Mouse (Mus musculus): ENCODE measurements around the gene Serpinc1. TPM values are rescaled to one million over a fixed set of nuclear protein-coding genes. Genes with fewer than 3 reads are reported as not detected.

Serpinc1 gene
- polyA plus RNA-seq, 1 experiment, result 1.2 TPM

- 81% methylated on average over 15 of the region's 15 CpGs for WGBS
- H3K4me1 ChIP-seq (ENCODE audit: control insufficient read depth, insufficient read depth, insufficient read length), result no peaks in the 10 kb centered on the region
- H3K4me3 ChIP-seq (ENCODE audit: extremely low read depth, insufficient read depth, insufficient read length), result no peak overlapping the region
- no peaks in the 10 kb centered on the region for H3K36me3 ChIP-seq (ENCODE audit: control insufficient read depth, insufficient read depth, low read length)
- DNase-seq (ENCODE audit: low read depth in 1 of 2, low spot score in 2 of 2), result no peak
- H3K27me3 ChIP-seq (ENCODE audit: control insufficient read depth, insufficient read depth, low read length), result no peaks in the 10 kb centered on the region
- H3K27ac ChIP-seq (ENCODE audit: insufficient read depth, low read length), result no peak overlapping the region
- no peak for TF ChIP-seq CTCF (IDR thresholded peaks at IDR 0.05; ENCODE audit: extremely low read depth, insufficient read depth, insufficient read length, insufficient replicate concordance)
- TF ChIP-seq POLR2A (IDR thresholded peaks at IDR 0.05; ENCODE audit: low read depth, low read length), result no peak
These were observed 11.0 kb downstream of the Serpinc1 start for GRCm38 (mm10) chr1:160989395-160989794.

GRCm38 (mm10) chr1:160993851-160994250, 15.5 kb downstream of the Serpinc1 start:
- Histone ChIP-seq H3K4me1 (ENCODE audit: control insufficient read depth, insufficient read depth, insufficient read length) (no peaks in the 10 kb centered on the region), H3K36me3 (ENCODE audit: control insufficient read depth, insufficient read depth, low read length) (no peaks in the 10 kb centered on the region), H3K27ac (ENCODE audit: insufficient read depth, low read length) (no peak overlapping the region), H3K4me3 (ENCODE audit: extremely low read depth, insufficient read depth, insufficient read length) (no peak overlapping the region), H3K27me3 (ENCODE audit: control insufficient read depth, insufficient read depth, low read length) (no peaks in the 10 kb centered on the region)
- TF ChIP-seq CTCF (IDR thresholded peaks at IDR 0.05; ENCODE audit: extremely low read depth, insufficient read depth, insufficient read length, insufficient replicate concordance) (no peak), POLR2A (IDR thresholded peaks at IDR 0.05; ENCODE audit: low read depth, low read length) (no peak)
- 55% methylated on average over 6 of the region's 6 CpGs for WGBS
- DNase-seq (ENCODE audit: low read depth in 1 of 2, low spot score in 2 of 2), result no peak

- no peak for DNase-seq (ENCODE audit: low read depth in 1 of 2, low spot score in 2 of 2)
- Histone ChIP-seq H3K27ac (ENCODE audit: insufficient read depth, low read length) (no peak overlapping the region), H3K4me1 (ENCODE audit: control insufficient read depth, insufficient read depth, insufficient read length) (no peaks in the 10 kb centered on the region), H3K27me3 (ENCODE audit: control insufficient read depth, insufficient read depth, low read length) (no peaks in the 10 kb centered on the region), H3K36me3 (ENCODE audit: control insufficient read depth, insufficient read depth, low read length) (peaks cover 7% of the 10 kb centered on the region), H3K4me3 (ENCODE audit: extremely low read depth, insufficient read depth, insufficient read length) (no peak overlapping the region)
- WGBS, result 95% methylated on average over 4 of the region's 4 CpGs
- TF ChIP-seq POLR2A (IDR thresholded peaks at IDR 0.05; ENCODE audit: low read depth, low read length) (no peak), CTCF (IDR thresholded peaks at IDR 0.05; ENCODE audit: extremely low read depth, insufficient read depth, insufficient read length, insufficient replicate concordance) (no peak)
These were observed 26.6 kb downstream of the Serpinc1 start for GRCm38 (mm10) chr1:161004942-161005341.

GRCm38 (mm10) chr1:161005526-161005925, 27.1 kb downstream of the Serpinc1 start:
- 50% methylated on average over 3 of the region's 3 CpGs for WGBS
- DNase-seq (ENCODE audit: low read depth in 1 of 2, low spot score in 2 of 2), result no peak
- no peaks in the 10 kb centered on the region for H3K4me1 ChIP-seq (ENCODE audit: control insufficient read depth, insufficient read depth, insufficient read length)
- H3K36me3 ChIP-seq (ENCODE audit: control insufficient read depth, insufficient read depth, low read length), result peaks cover 7% of the 10 kb centered on the region
- TF ChIP-seq POLR2A (IDR thresholded peaks at IDR 0.05; ENCODE audit: low read depth, low read length), result no peak
- TF ChIP-seq CTCF (IDR thresholded peaks at IDR 0.05; ENCODE audit: extremely low read depth, insufficient read depth, insufficient read length, insufficient replicate concordance), result no peak
- H3K4me3 ChIP-seq (ENCODE audit: extremely low read depth, insufficient read depth, insufficient read length), result no peak overlapping the region
- no peak overlapping the region for H3K27ac ChIP-seq (ENCODE audit: insufficient read depth, low read length)
- no peaks in the 10 kb centered on the region for H3K27me3 ChIP-seq (ENCODE audit: control insufficient read depth, insufficient read depth, low read length)

- H3K27me3 ChIP-seq (ENCODE audit: control insufficient read depth, insufficient read depth, low read length), result no peaks in the 10 kb centered on the region
- DNase-seq (ENCODE audit: low read depth in 1 of 2, low spot score in 2 of 2), result no peak
- H3K36me3 ChIP-seq (ENCODE audit: control insufficient read depth, insufficient read depth, low read length), result peaks cover 7% of the 10 kb centered on the region
- TF ChIP-seq POLR2A (IDR thresholded peaks at IDR 0.05; ENCODE audit: low read depth, low read length), result no peak
- no peak for TF ChIP-seq CTCF (IDR thresholded peaks at IDR 0.05; ENCODE audit: extremely low read depth, insufficient read depth, insufficient read length, insufficient replicate concordance)
- H3K4me3 ChIP-seq (ENCODE audit: extremely low read depth, insufficient read depth, insufficient read length), result no peak overlapping the region
- H3K27ac ChIP-seq (ENCODE audit: insufficient read depth, low read length), result no peak overlapping the region
- WGBS, result 86% methylated on average over 5 of the region's 5 CpGs
- H3K4me1 ChIP-seq (ENCODE audit: control insufficient read depth, insufficient read depth, insufficient read length), result no peaks in the 10 kb centered on the region
These were observed 28.1 kb downstream of the Serpinc1 start for GRCm38 (mm10) chr1:161006471-161006870.

- 89% methylated on average over 2 of the region's 2 CpGs for WGBS
- DNase-seq (ENCODE audit: low read depth in 1 of 2, low spot score in 2 of 2), result no peak
These were observed 29.7 kb downstream of the Serpinc1 start for GRCm38 (mm10) chr1:161008038-161008437.

GRCm38 (mm10) chr1:161010436-161010835, 32.1 kb downstream of the Serpinc1 start:
- peaks cover 5% of the 10 kb centered on the region for H3K36me3 ChIP-seq (ENCODE audit: control insufficient read depth, insufficient read depth, low read length)
- 89% methylated on average over 4 of the region's 4 CpGs for WGBS

More at GRCm38 (mm10) chr1:161008038-161008437, 29.7 kb downstream of the Serpinc1 start:
- H3K4me1 ChIP-seq (ENCODE audit: control insufficient read depth, insufficient read depth, insufficient read length), result no peaks in the 10 kb centered on the region
- TF ChIP-seq CTCF (IDR thresholded peaks at IDR 0.05; ENCODE audit: extremely low read depth, insufficient read depth, insufficient read length, insufficient replicate concordance) (no peak), POLR2A (IDR thresholded peaks at IDR 0.05; ENCODE audit: low read depth, low read length) (no peak)
- peaks cover 8% of the 10 kb centered on the region for H3K36me3 ChIP-seq (ENCODE audit: control insufficient read depth, insufficient read depth, low read length)
- no peak overlapping the region for H3K27ac ChIP-seq (ENCODE audit: insufficient read depth, low read length)
- H3K4me3 ChIP-seq (ENCODE audit: extremely low read depth, insufficient read depth, insufficient read length), result no peak overlapping the region
- H3K27me3 ChIP-seq (ENCODE audit: control insufficient read depth, insufficient read depth, low read length), result no peaks in the 10 kb centered on the region

More at GRCm38 (mm10) chr1:161010436-161010835, 32.1 kb downstream of the Serpinc1 start:
- no peak for DNase-seq (ENCODE audit: low read depth in 1 of 2, low spot score in 2 of 2)
- Histone ChIP-seq H3K27me3 (ENCODE audit: control insufficient read depth, insufficient read depth, low read length) (no peaks in the 10 kb centered on the region), H3K4me1 (ENCODE audit: control insufficient read depth, insufficient read depth, insufficient read length) (no peaks in the 10 kb centered on the region), H3K27ac (ENCODE audit: insufficient read depth, low read length) (no peak overlapping the region), H3K4me3 (ENCODE audit: extremely low read depth, insufficient read depth, insufficient read length) (no peak overlapping the region)
- TF ChIP-seq CTCF (IDR thresholded peaks at IDR 0.05; ENCODE audit: extremely low read depth, insufficient read depth, insufficient read length, insufficient replicate concordance) (no peak), POLR2A (IDR thresholded peaks at IDR 0.05; ENCODE audit: low read depth, low read length) (no peak)
